Mouse (Mus musculus) olfactory bulb, adult 2 months (tissue): ENCODE data around the gene Mucl1. TPM values are rescaled to one million over a fixed set of nuclear protein-coding genes. Genes with fewer than 3 reads are reported as not detected.
"Not testable (repeated sequence)": the region's sequence is repeated elsewhere in the genome, so short reads cannot be mapped to it uniquely, and the experiment has no call there.

ENCODE experiments used
- H3K27ac ChIP-seq: fragments of 200-500 bp; 2 replicates; pipeline ENCODE4 v1.5.1; 2012; ENCODE audit warnings: low read depth, low read length; ENCODE audit not compliant: insufficient read depth
- H3K4me1 ChIP-seq: fragments of 200-500 bp; 2 replicates; pipeline ENCODE4 v1.6.1; 2012; ENCODE audit warnings: low read length; ENCODE audit not compliant: control insufficient read depth, insufficient read depth
- H3K4me3 ChIP-seq: fragments of 200-500 bp; 2 replicates; pipeline ENCODE4 v1.5.1; 2012; ENCODE audit warnings: mild to moderate bottlenecking, low read depth, low read length, moderate library complexity; ENCODE audit not compliant: insufficient read depth
- CTCF ChIP-seq: fragments of 200-500 bp; IDR thresholded peaks from 2 replicates; pipeline ENCODE4 v1.5.1; 2012; ENCODE audit warnings: low read depth, mild to moderate bottlenecking, low read length, moderate library complexity; ENCODE audit not compliant: insufficient read depth
- POLR2A ChIP-seq: fragments of 200-500 bp; IDR thresholded peaks from 2 replicates; pipeline ENCODE4 v1.6.1; 2012; ENCODE audit warnings: mild to moderate bottlenecking, low read depth, low read length, moderate library complexity; ENCODE audit not compliant: insufficient read depth
- WGBS: fragments of 180-500 bp; shearing (Covaris S2); methylation state at CpG from one replicate; pipeline ENCODE4 v1.1.7; 2018; 5-methylcytosine and 5-hydroxymethylcytosine counted together
- polyA plus RNA-seq: library from polyadenylated mRNA; stranded (reverse); fragments of >200 nt; gene quantifications from 2 replicates; pipeline ENCODE4 v1.2.4, GENCODE M21; 2012; ENCODE audit warnings: low replicate concordance; ENCODE audit not compliant: missing spikeins, insufficient read depth, insufficient read length

Mucl1 gene
- not detected in 2 replicates for polyA plus RNA-seq

DNA sequence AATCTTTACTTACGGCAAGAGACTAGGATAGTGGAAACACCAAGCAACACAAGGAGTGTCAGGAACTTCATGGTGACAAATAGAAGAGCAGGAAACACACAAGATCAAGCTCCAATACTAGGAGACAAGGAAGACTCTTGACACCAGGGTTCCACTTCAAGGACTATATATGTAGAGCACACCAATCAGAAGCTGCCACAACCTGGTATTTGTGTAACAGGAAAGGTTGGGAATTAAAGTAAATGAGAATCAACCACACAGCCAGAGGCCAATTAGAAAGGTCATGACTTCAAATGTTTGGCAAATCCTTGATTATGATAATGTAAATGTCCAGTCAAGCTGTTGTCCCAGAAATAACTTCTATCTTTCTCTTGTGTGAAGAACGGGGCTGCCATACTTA lies at the start of gene Mucl1:
TSS of gene Mucl1 (minus strand) at position 101 of the 400 bp plus-strand sequence.
- H3K4me3 ChIP-seq = no peak within 1 kb of the TSS
- no peak within 1 kb of the TSS for H3K27ac ChIP-seq
- TF ChIP-seq POLR2A (no peak), CTCF (no peak)
- no peaks in the 10 kb centered on the region for H3K4me1 ChIP-seq
- 86% methylated on average over 2 of the region's 2 CpGs for WGBS

DNA sequence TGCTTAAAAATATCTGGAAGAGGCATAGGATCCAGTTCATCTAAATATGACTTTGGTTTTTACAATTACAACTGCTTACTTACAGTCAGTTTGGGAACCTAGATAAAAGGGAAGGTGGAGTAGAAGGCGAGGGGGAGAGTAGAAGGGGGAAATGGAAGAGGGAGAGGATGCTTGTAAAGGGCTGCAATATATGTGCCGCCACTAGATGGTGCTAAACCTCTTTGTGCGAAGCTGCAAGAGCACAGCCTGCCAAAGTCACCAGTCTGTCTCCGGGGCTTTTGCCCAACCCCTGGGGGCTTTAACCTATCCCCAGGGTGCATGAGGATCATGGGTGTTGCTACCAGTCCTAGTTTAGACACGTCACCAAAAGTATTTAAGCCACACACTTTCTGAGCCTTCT lies 11.6 kb upstream of the Mucl1 start:
- not testable (repeated sequence) for H3K4me1 ChIP-seq, H3K4me3 ChIP-seq, H3K27ac ChIP-seq
- 4% methylated on average over 5 of the region's 5 CpGs for WGBS

DNA sequence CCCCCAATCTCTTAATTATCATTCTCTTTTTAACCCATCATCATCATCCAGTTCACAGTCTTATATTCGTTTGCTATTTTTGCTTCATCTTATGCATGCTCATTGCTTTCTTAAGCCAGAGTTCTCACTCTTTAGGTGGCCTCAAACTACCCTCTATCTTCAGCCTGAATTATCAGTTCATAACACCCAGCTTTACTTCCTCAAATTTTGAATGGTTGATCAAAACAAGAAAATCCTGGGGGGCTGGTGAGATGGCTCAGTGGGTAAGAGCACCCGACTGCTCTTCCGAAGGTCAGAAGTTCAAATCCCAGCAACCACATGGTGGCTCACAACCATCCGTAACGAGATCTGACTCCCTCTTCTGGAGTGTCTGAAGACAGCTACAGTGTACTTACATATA lies 38.4 kb downstream of the Mucl1 start:
- not testable (repeated sequence) for H3K27ac ChIP-seq, H3K4me1 ChIP-seq, H3K4me3 ChIP-seq
- WGBS = 84% methylated on average over 5 of the region's 5 CpGs

Other genes starting within 250 kb of the Mucl1 start
- not detected in 2 replicates for gene Ppp1r1a, start 217.5 kb downstream of the Mucl1 start, polyA plus RNA-seq
- not detected in 2 replicates for gene Glycam1, start 190.4 kb downstream of the Mucl1 start, polyA plus RNA-seq
- gene Mucl2, start 143.8 kb upstream of the Mucl1 start, polyA plus RNA-seq = not detected in 2 replicates